Mouse (Mus musculus) limb, embryonic 14.5 days (tissue): ENCODE data around the gene Elmo1. TPM values are rescaled to one million over a fixed set of nuclear protein-coding genes. Genes with fewer than 3 reads are reported as not detected.

Source experiments
- ATAC-seq: fragments of 200-750 bp; cut with Nextera tagmentation; 2 replicates; pipeline ENCODE4 v1.8.0; 2017; ENCODE audit warnings: low read depth, moderate number of reproducible peaks, moderate TSS enrichment; ENCODE audit not compliant: low FRiP score
- DNase-seq: peaks from one replicate; pipeline ENCODE4 v3.0.0-alpha.2; 2015; ENCODE audit warnings: low spot score
- H3K27ac ChIP-seq: fragments of 300-500 bp; sonication (generic); replicated peaks from 2 replicates; pipeline ENCODE4 v1.5.1; 2014; ENCODE audit warnings: low read depth, mild to moderate bottlenecking, low read length, moderate library complexity, mixed read lengths
- H3K27me3 ChIP-seq: fragments of 300-500 bp; sonication (generic); 2 replicates; pipeline ENCODE4 v1.6.1; 2014; ENCODE audit warnings: low read length, mixed read lengths; ENCODE audit not compliant: control insufficient read depth, insufficient read depth
- H3K36me3 ChIP-seq: fragments of 300-500 bp; sonication (generic); 2 replicates; pipeline ENCODE4 v1.6.1; 2014; ENCODE audit warnings: mild to moderate bottlenecking, low read length, moderate library complexity, mixed read lengths; ENCODE audit not compliant: control insufficient read depth, insufficient read depth
- H3K4me1 ChIP-seq: fragments of 300-500 bp; sonication (generic); 2 replicates; pipeline ENCODE4 v1.6.1; 2014; ENCODE audit warnings: antibody characterized with exemption, low read length, mixed read lengths; ENCODE audit not compliant: control insufficient read depth, insufficient read depth
- H3K4me2 ChIP-seq: fragments of 300-500 bp; sonication (generic); replicated peaks from 2 replicates; pipeline ENCODE4 v1.6.1; 2014; ENCODE audit warnings: low read depth, mild to moderate bottlenecking, low read length, moderate library complexity; ENCODE audit not compliant: severe bottlenecking
- H3K4me3 ChIP-seq: fragments of 300-500 bp; sonication (generic); replicated peaks from 2 replicates; pipeline ENCODE4 v1.5.1; 2014; ENCODE audit warnings: low read length
- H3K9ac ChIP-seq: fragments of 300-500 bp; sonication (generic); 2 replicates; pipeline ENCODE4 v1.6.1; 2014; ENCODE audit warnings: mild to moderate bottlenecking, low read depth, low read length, moderate library complexity; ENCODE audit not compliant: severe bottlenecking
- H3K9me3 ChIP-seq: fragments of 300-500 bp; sonication (generic); 2 replicates; pipeline ENCODE4 v1.6.1; 2016; ENCODE audit warnings: low read length; ENCODE audit not compliant: control insufficient read depth
- POLR2A ChIP-seq: fragments of 200-500 bp; IDR thresholded peaks from 2 replicates; pipeline ENCODE4 v1.8.0; 2012; ENCODE audit warnings: inconsistent platforms, mild to moderate bottlenecking, moderate library complexity, borderline replicate concordance; ENCODE audit not compliant: insufficient read depth, insufficient read length; ENCODE audit errors: extremely low read depth
- WGBS: fragments of 180-500 bp; shearing (Covaris S2); extraction: QIAGEN DNeasy Blood & Tissue Kit; methylation state at CpG from one replicate; pipeline ENCODE4 v1.1.7; 2014; 5-methylcytosine and 5-hydroxymethylcytosine counted together
- polyA plus RNA-seq, 2 experiments: library from polyadenylated mRNA; depleted of rRNA in 1 of 2; stranded (reverse) in 1 of 2; unstranded in 1 of 2; fragments of >200 nt; fragmentation: Nextera tagmentation in 1 of 2; extraction: Ambion mirVana in 1 of 2; gene quantifications; 2 replicates each; pipeline versions ENCODE4 v1.2.1 to v1.2.3; 2012 to 2014

Gene Elmo1
- polyA plus RNA-seq, 2 experiments, result 12.8 TPM

GRCm38 (mm10) chr13:20564414-20564813 is 474.0 kb downstream of the Elmo1 start:
- Histone ChIP-seq H3K27me3 (no peaks in the 10 kb centered on the region), H3K4me3 (no peak overlapping the region), H3K27ac (no peak overlapping the region), H3K9ac (no peak overlapping the region), H3K4me1 (no peaks in the 10 kb centered on the region), H3K36me3 (no peaks in the 10 kb centered on the region), H3K9me3 (no peaks in the 10 kb centered on the region), H3K4me2 (no peak overlapping the region)
- DNase-seq (no peak), ATAC-seq (no peak)
- 83% methylated on average over 9 of the region's 9 CpGs for WGBS
- no peak for TF ChIP-seq POLR2A

- DNase-seq (no peak), ATAC-seq (no peak)
- no peaks in the 10 kb centered on the region for H3K4me1 ChIP-seq
- WGBS, result 78% methylated on average over 2 of the region's 2 CpGs
- no peak overlapping the region for H3K27ac ChIP-seq
- H3K9ac ChIP-seq, result no peak overlapping the region
- H3K9me3 ChIP-seq, result peaks cover 5% of the 10 kb centered on the region; the same call in 1 of the 2 replicates
- TF ChIP-seq POLR2A, result no peak
- H3K27me3 ChIP-seq, result no peaks in the 10 kb centered on the region
- H3K4me2 ChIP-seq, result no peak overlapping the region
- no peaks in the 10 kb centered on the region for H3K36me3 ChIP-seq
- no peak overlapping the region for H3K4me3 ChIP-seq
Measured at GRCm38 (mm10) chr13:20575186-20575585, 484.8 kb downstream of the Elmo1 start.

- H3K9ac ChIP-seq, result no peak overlapping the region
- no peaks in the 10 kb centered on the region for H3K36me3 ChIP-seq
- DNase-seq (no peak), ATAC-seq (no peak)
- no peak for TF ChIP-seq POLR2A
- no peaks in the 10 kb centered on the region for H3K4me1 ChIP-seq
- 81% methylated on average over 4 of the region's 4 CpGs for WGBS
- H3K4me3 ChIP-seq, result no peak overlapping the region
- H3K27ac ChIP-seq, result no peak overlapping the region
- H3K27me3 ChIP-seq, result no peaks in the 10 kb centered on the region
- no peaks in the 10 kb centered on the region for H3K9me3 ChIP-seq
- no peak overlapping the region for H3K4me2 ChIP-seq
Measured at GRCm38 (mm10) chr13:20585868-20586267, 495.5 kb downstream of the Elmo1 start.

GRCm38 (mm10) chr13:20586462-20586861 is 496.1 kb downstream of the Elmo1 start:
- no peak overlapping the region for H3K4me2 ChIP-seq
- no peaks in the 10 kb centered on the region for H3K36me3 ChIP-seq
- TF ChIP-seq POLR2A, result no peak
- 75% methylated on average over 3 of the region's 3 CpGs for WGBS
- H3K9ac ChIP-seq, result no peak overlapping the region
- H3K4me1 ChIP-seq, result no peaks in the 10 kb centered on the region
- ATAC-seq, result no peak
- no peak overlapping the region for H3K27ac ChIP-seq
- no peaks in the 10 kb centered on the region for H3K9me3 ChIP-seq
- DNase-seq, result no peak
- H3K27me3 ChIP-seq, result no peaks in the 10 kb centered on the region
- H3K4me3 ChIP-seq, result no peak overlapping the region

GRCm38 (mm10) chr13:20590983-20591382 is 500.6 kb downstream of the Elmo1 start:
- no peak overlapping the region for H3K9ac ChIP-seq
- no peak for TF ChIP-seq POLR2A
- no peak overlapping the region for H3K27ac ChIP-seq
- ATAC-seq (no peak), DNase-seq (no peak)
- H3K27me3 ChIP-seq, result no peaks in the 10 kb centered on the region
- H3K4me2 ChIP-seq, result no peak overlapping the region
- 77% methylated on average over 4 of the region's 4 CpGs for WGBS
- no peaks in the 10 kb centered on the region for H3K9me3 ChIP-seq
- H3K36me3 ChIP-seq, result no peaks in the 10 kb centered on the region
- H3K4me1 ChIP-seq, result no peaks in the 10 kb centered on the region
- H3K4me3 ChIP-seq, result no peak overlapping the region

GRCm38 (mm10) chr13:20597307-20597706 is 506.9 kb downstream of the Elmo1 start:
- Histone ChIP-seq H3K9ac (no peak overlapping the region), H3K4me2 (no peak overlapping the region), H3K4me3 (no peak overlapping the region), H3K27ac (no peak overlapping the region), H3K4me1 (no peaks in the 10 kb centered on the region), H3K36me3 (no peaks in the 10 kb centered on the region), H3K9me3 (no peaks in the 10 kb centered on the region), H3K27me3 (no peaks in the 10 kb centered on the region)
- ATAC-seq, result no peak
- no peak for TF ChIP-seq POLR2A
- DNase-seq, result no peak
- WGBS, result 56% methylated on average over 5 of the region's 5 CpGs
